Mouse (Mus musculus) mesoderm, embryonic 11.5 days (tissue): ENCODE data around the gene Stk40.
"Not testable (repeated sequence)": the region's sequence is repeated elsewhere in the genome, so short reads cannot be mapped to it uniquely, and the experiment has no call there.

ENCODE experiments used
- DNase-seq: peaks from one replicate; pipeline ENCODE4 v3.0.0-alpha.2; 2012; ENCODE audit warnings: low read depth, low spot score

The Stk40 gene

DNA sequence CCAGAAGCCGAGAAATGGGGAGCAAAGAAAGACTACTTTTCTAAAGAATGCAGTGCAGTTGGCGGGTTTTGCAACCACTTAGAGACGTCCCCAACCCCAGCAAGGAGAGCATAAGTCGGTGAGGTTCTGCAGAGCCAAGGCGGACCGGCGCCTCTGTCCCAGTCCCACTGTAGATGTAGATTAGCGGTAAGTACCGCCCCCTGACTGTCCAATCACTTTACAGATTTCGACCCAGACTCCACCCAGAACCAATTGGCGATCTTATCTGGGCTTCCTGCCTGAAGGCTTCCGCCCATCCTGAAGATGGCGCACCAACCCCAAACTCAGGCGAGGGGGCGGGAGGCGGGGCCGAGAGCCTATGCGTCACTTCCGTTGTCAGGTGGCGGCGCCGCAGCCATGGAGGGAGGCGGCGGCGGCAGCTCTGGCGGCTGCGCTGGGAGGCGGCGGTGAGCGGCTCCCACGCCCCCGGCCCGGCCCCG is at the start of gene Stk40:
TSS of gene Stk40 (plus strand) at position 368 of the 479 bp plus-strand sequence.
- peak; percentile 98 for DNase-seq

GRCm38 (mm10) chr4:126057207-126058133 is 46.3 kb upstream of the Stk40 start:
- no peak for DNase-seq

GRCm38 (mm10) chr4:126058134-126058996 is 45.4 kb upstream of the Stk40 start, which contains the start of gene Oscp1:
Gene Oscp1, plus strand, starts transcription at chr4:126058565.
- peak; percentile 95 for DNase-seq

DNA sequence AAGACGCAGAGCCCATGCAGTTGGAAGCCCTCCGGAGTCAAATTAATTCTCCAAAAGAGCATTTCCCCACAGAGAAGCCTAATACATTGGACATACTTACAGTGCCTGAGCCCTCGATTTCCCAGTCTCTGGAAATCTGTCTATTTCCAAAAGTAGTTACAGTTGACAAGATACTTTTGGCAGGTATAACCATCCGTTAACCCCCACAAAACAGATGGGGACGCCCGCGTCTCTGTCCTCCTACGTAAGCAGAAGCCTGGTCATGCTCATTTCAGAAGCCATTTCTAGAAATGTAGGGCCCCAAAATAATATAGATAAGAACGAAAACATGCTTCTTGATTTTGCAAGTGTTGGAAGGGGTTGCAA is 44.8 kb upstream of the Stk40 start:
- no peak for DNase-seq

DNA sequence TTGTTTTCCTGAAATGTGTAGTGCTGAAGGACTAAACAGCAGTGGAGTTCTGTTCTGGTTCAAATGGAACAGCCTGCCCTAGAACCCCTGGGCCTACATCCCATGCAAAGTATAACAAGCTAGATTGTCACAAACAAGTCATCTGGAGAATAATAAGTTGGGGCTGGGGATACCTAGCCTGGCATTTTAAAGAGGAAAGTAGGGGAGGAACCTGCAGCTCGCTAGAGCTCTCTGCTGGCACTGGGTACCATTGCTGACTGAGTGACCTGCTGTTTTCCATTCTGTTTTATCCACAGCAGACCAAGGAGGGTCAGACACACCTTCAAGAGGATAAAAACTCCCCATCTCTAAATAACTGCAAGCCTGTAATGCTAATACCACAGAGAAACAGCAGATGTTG is 40.9 kb upstream of the Stk40 start:
- peak; percentile 47 for DNase-seq

DNA sequence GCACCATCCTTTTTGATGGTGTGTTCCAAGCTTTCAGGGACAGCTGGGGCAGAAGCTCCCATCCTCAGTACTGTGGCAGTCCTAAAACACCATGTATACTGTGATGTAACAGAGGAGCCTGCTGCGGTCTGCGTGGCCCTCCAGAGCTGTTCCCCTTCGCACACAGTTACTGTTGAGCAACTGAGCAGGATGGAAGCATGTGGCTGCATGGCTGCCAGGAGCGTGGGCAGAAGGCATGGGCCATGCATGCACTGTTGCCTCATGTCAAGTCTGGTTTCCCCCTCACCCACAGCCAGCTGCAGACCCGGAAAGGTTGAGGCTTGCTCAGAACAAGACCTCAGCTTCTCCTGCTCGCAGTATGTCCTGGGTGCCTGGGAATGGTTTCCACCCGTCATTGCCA is 38.5 kb upstream of the Stk40 start:
- no peak for DNase-seq

GRCm38 (mm10) chr4:126067401-126068077 is 36.2 kb upstream of the Stk40 start:
- DNase-seq, result no peak

- DNase-seq, result no peak
These were observed 34.9 kb upstream of the Stk40 start for GRCm38 (mm10) chr4:126068842-126069241.

DNA sequence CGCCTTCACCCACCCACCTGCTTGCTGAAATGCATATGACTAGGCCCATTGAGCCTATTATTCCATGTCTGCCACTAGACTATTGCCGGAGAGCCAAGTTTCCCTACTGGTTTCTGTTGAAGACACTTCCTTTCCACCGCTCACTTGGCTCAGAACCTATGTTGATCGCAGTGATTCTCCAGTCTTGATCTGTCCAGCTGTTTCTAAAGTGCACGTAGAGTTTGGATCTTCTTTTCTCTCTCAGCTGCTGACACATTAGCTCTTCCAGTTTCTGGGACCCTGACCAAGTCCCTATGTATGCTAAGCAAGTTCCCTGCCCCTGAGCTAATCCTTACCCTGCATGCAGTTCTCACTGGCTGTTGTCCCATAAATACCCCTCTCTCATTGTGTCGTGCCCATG is 25.9 kb upstream of the Stk40 start:
- DNase-seq, result no peak

GRCm38 (mm10) chr4:126079266-126079665 is 24.5 kb upstream of the Stk40 start:
- no peak for DNase-seq

DNA sequence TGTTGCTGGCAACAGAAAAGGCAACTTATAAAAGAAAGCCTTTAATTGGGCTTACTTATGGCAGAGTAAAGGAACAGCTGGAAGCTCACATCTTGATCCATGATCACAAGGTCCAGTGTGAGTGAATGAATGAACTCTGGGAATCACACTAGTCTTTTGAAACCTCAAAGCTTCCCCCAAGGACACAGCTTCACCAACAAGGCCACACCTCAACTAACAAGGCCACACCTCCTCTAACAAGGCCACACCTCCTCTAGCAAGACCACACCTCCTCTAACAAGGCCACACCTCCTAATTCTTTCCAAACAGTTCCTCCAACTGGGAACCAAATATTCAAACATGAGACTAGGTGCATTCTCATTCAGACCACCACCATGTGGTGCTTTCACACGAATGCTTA is 22.2 kb upstream of the Stk40 start:
- no peak for DNase-seq

GRCm38 (mm10) chr4:126083021-126083420 is 20.7 kb upstream of the Stk40 start:
- no peak for DNase-seq

- no peak for DNase-seq
These were observed 19.4 kb upstream of the Stk40 start for GRCm38 (mm10) chr4:126084382-126084781.

DNA sequence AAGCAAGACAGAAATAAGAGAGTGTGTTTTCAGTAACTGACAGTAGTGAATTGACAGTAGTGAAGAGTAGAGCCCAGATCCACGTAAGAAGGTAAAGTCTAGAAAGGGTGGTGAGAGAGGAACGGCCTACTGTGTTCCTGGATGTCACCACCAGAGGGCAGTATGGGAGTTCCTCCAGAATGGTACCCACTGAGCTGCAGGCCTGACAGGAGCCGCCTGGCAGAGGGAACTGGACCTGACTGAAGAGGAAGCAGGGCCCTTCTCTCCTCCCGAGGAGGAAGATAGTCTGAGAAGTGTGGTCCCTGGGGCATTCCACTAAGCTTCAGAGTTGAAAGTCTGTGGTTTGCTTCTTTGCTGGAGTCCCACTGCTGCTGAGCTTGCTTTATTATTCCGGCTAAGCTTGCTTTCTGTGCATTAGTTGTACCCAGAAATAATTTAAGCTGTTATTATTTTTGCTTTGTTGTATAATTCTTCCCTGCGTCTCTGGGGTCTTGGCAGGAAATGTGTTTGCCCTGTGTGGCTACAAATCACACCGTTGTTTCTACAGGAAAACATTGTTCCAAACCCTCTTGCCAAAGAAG is 17.7 kb upstream of the Stk40 start:
- DNase-seq, result peak; percentile 89

DNA sequence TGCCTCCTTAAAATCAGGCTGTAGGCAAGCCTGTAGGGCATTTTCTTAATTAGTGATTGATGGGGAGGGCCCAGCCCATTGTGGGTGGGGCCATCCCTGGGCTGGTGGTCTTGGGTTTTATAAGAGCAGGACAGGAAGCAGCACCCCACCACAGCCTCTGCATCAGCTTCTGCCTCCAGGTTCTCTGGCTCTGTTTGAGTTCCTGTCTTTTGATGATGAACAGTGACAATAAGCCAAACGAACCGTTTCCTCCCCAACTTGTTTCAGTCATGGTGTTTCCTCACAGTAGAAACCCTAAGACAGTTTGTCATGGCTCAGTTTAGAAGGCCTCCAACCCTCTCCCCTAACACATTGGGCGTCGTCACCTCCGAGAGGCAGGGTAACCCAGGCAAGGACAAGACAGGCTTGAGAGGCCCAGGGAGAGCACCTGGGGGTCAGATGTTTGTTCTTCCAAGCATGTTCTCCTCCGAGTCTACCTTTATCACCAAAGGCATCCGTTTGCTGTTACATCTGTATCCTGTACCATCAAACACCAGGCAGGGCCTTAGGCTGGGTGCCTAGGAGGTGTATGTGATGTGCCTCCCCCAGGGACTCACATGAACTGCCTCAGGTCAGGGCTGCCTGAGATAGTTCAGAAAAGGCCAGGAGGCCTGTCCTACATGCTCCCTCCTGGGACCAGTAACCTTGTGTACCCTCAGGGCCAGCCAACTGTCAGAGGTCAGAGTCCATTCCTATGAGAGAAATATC is 13.5 kb upstream of the Stk40 start:
- no peak for DNase-seq

DNA sequence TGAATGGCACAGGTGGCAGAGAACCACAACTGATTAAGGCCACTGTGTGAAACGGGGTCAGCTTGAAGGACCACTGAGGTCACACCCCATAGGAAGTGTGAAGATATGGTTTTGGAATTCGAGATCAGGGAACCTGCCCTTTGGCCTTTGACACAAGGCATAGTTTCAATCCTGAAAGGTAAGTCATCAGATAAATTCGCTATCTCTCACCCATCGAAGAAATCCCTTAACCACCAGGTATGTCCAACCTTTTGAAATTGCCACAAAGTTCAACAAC is 13.0 kb upstream of the Stk40 start:
- no peak for DNase-seq

DNA sequence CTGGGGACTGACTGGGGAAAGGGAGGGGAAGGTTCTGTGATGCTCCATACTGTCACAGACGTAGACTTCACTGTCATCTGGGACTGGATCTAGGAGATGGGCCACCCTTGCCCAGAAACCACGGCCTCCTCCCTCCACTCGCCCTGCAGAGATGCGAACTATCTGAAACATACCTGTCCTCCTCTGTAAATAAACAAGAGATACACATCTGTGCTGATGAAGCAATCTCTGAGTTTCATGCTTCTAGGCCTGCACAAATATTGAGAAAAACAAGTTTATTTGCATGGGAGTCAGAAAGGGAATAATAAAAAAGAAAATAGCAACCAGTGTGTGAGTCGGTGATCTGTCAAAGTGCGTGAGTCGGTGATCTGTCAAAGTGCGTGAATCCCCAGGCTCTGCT is 11.9 kb upstream of the Stk40 start:
- DNase-seq, result no peak

DNA sequence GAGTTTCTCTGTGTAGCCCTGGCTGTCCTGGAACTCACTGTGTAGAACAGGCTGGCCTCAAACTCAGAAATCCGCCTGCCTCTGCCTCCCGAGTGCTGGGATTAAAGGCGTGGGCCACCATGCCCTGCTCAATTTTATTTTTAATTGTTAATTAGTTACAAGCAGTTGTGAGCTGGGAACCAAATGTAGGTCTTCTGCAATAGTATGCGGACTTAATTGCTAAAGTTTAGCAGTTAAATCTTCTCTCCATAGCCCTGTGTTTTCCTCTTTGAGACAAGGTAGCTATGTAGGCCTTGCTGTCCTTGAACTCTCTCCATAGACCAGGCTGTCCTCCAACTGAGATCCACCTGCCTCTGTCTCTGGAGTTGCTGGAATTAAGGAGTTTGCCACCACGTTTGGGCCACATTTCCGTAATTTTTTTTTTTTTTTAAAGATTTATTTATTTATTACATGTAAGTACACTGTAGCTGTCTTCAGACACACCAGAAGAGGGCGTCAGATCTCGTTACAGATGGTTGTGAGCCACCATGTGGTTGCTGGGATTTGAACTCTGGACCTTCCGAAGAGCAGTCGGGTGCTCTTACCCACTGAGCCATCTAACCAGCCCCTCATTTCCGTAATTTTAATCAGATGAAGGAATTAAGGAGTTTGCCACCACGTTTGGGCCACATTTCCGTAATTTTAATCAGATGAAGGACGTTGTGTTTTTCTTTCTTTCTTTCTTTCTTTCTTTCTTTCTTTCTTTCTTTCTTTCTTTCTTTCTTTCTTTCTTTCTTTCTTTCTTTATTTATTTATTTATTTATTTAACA is 7.9 kb upstream of the Stk40 start:
- not testable (repeated sequence) for DNase-seq

- peak; percentile 96 for DNase-seq
These were observed 7.2 kb upstream of the Stk40 start, which contains the start of gene Lsm10 for GRCm38 (mm10) chr4:126096464-126097111. Gene Lsm10, plus strand, starts transcription at chr4:126096623.
